Mouse (Mus musculus) heart, embryonic 14.5 days (tissue): ENCODE results near the gene Cacng7. TPM values are rescaled to one million over a fixed set of nuclear protein-coding genes. Genes with fewer than 3 reads are reported as not detected.

Source experiments
- ATAC-seq: fragments of 200-750 bp; cut with Nextera tagmentation; 2 replicates; pipeline ENCODE4 v1.8.0; 2017; ENCODE audit warnings: low read depth, moderate TSS enrichment; ENCODE audit not compliant: insufficient number of reproducible peaks, insufficient read depth, low FRiP score
- H3K27ac ChIP-seq, 2 experiments: fragments of 200-500 bp in 1 of 2; fragments of 300-500 bp in 1 of 2; sonication (generic) in 1 of 2; replicated peaks in 1 of 2; 2 replicates each; pipeline ENCODE4 v1.5.1; 2012 to 2014; ENCODE audit warnings: low read depth in 2 of 2, low read length in 2 of 2, control low read depth in 1 of 2, mild to moderate bottlenecking in 1 of 2, mixed read lengths in 1 of 2; ENCODE audit not compliant: control insufficient read depth in 1 of 2, insufficient read depth in 1 of 2
- H3K27me3 ChIP-seq: fragments of 300-500 bp; sonication (generic); 2 replicates; pipeline ENCODE4 v1.6.1; 2014; ENCODE audit warnings: mild to moderate bottlenecking, low read length, control low read depth; ENCODE audit not compliant: control insufficient read depth, insufficient read depth
- H3K36me3 ChIP-seq: fragments of 300-500 bp; sonication (generic); 2 replicates; pipeline ENCODE4 v1.6.1; 2014; ENCODE audit warnings: mild to moderate bottlenecking, control low read depth, low read length, mixed read lengths; ENCODE audit not compliant: control insufficient read depth, insufficient read depth
- H3K4me1 ChIP-seq, 2 experiments: fragments of 200-500 bp in 1 of 2; fragments of 300-500 bp in 1 of 2; sonication (generic) in 1 of 2; 2 replicates each; pipeline ENCODE4 v1.6.1; 2012 to 2014; ENCODE audit warnings: low read length in 2 of 2, control low read depth in 1 of 2, mixed read lengths in 1 of 2; ENCODE audit not compliant: control insufficient read depth in 2 of 2, insufficient read depth in 2 of 2
- H3K4me2 ChIP-seq: fragments of 300-500 bp; sonication (generic); 2 replicates; pipeline ENCODE4 v1.6.1; 2014; ENCODE audit warnings: mild to moderate bottlenecking, low read length
- H3K4me3 ChIP-seq, 2 experiments: fragments of 200-500 bp in 1 of 2; fragments of 300-500 bp in 1 of 2; sonication (generic) in 1 of 2; 2 replicates each; pipeline ENCODE4 v1.5.1; 2012 to 2014; ENCODE audit warnings: low read length in 2 of 2, mild to moderate bottlenecking in 2 of 2, control low read depth in 1 of 2, low read depth in 1 of 2, moderate library complexity in 1 of 2; ENCODE audit not compliant: control insufficient read depth in 1 of 2, insufficient read depth in 1 of 2
- H3K9ac ChIP-seq: fragments of 300-500 bp; sonication (generic); 2 replicates; pipeline ENCODE4 v1.6.1; 2014; ENCODE audit warnings: mild to moderate bottlenecking, low read length
- H3K9me3 ChIP-seq: fragments of 300-500 bp; sonication (generic); 2 replicates; pipeline ENCODE4 v1.6.1; 2016; ENCODE audit warnings: low read length, control low read depth; ENCODE audit not compliant: control insufficient read depth
- WGBS: fragments of 180-500 bp; shearing (Covaris S2); extraction: QIAGEN DNeasy Blood & Tissue Kit; methylation state at CpG from one replicate; pipeline ENCODE4 v1.1.7; 2014; 5-methylcytosine and 5-hydroxymethylcytosine counted together
- polyA plus RNA-seq: library from polyadenylated mRNA; unstranded; fragments of >200 nt; fragmentation: Nextera tagmentation; extraction: Ambion mirVana; gene quantifications from 2 replicates; pipeline ENCODE4 v1.2.1, GENCODE M21; 2014

Cacng7 gene
- polyA plus RNA-seq, 1 experiment from 2014 or later, result 0.39 TPM

DNA sequence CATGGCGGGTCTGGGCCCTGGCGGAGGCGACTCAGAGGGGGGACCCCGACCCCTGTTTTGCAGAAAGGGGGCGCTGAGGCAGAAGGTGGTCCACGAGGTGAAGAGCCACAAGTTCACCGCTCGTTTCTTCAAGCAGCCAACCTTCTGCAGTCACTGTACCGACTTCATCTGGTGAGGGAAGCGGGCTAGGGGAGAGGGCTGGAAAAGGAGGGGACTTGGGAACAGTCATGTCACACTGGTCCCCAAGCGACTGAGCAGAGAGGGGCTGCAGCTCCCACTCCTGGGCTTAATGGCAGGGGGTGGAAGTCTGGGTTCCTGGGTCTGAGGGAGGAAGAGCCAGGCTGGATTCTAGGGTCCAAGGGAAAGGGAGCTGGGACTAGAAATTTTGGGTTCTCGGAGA, 29.0 kb upstream of the Cacng7 start:
- no peaks in the 10 kb centered on the region for H3K9me3 ChIP-seq
- no peak overlapping the region for H3K27ac ChIP-seq
- H3K9ac ChIP-seq, result peak overlapping the region; percentile 18
- 9% methylated on average over 12 of the region's 12 CpGs for WGBS
- H3K4me1 ChIP-seq, result peaks cover 7 to 22% of the 10 kb centered on the region in 2 experiments
- ATAC-seq, result no peak
- peak overlapping the region; percentile 83 for H3K4me2 ChIP-seq
- peak overlapping the region; percentile 32 to 42 for H3K4me3 ChIP-seq
- H3K27me3 ChIP-seq, result peaks cover 22% of the 10 kb centered on the region
- peaks cover 16% of the 10 kb centered on the region for H3K36me3 ChIP-seq

- H3K36me3 ChIP-seq, result peaks cover 11% of the 10 kb centered on the region
- ATAC-seq, result no peak
- peaks cover 22% of the 10 kb centered on the region for H3K27me3 ChIP-seq
- H3K9me3 ChIP-seq, result no peaks in the 10 kb centered on the region
- H3K4me3 ChIP-seq, result no peak overlapping the region
- H3K4me1 ChIP-seq, result peaks cover 7 to 18% of the 10 kb centered on the region in 2 experiments
- 0 out of 2 replicates have a peak overlapping the region, but pooled peaks have one; percentile 83 for H3K4me2 ChIP-seq
- WGBS, result 3% methylated on average over 10 of the region's 10 CpGs
- H3K9ac ChIP-seq, result no peak overlapping the region
- H3K27ac ChIP-seq, result no peak overlapping the region
Observed at GRCm38 (mm10) chr7:3304298-3304697, 28.5 kb upstream of the Cacng7 start.

DNA sequence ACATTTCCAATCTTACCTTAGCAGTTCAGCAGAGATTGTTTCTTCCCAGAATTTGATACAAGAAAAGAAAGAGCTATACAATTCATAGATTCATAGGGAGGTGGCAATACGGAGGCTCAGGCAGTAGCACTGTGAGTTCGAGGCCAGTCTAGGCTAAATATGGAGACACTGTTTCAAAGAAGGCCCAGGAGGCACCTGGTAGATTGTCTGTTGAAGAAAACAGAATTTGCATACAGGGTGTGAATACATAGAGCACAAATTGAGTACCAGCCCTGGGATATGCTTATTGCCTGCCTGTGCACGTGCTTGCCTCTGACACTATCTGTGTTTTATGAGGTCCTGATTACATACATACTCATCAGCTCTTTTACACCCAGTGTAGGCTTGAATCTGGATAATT, 26.4 kb upstream of the Cacng7 start:
- Histone ChIP-seq H3K27ac (no peak overlapping the region), H3K9me3 (peaks cover 5% of the 10 kb centered on the region; the same call in 1 of the 2 replicates), H3K27me3 (peaks cover 22% of the 10 kb centered on the region), H3K4me3 (no peak overlapping the region), H3K9ac (no peak overlapping the region), H3K36me3 (no peaks in the 10 kb centered on the region), H3K4me2 (no peak overlapping the region), H3K4me1 (peaks cover 7 to 13% of the 10 kb centered on the region in 2 experiments)
- ATAC-seq, result no peak
- 74% methylated on average over 3 of the region's 3 CpGs for WGBS

GRCm38 (mm10) chr7:3308646-3309045, 24.1 kb upstream of the Cacng7 start:
- Histone ChIP-seq H3K4me2 (no peak overlapping the region), H3K27me3 (peaks cover 21% of the 10 kb centered on the region), H3K9ac (no peak overlapping the region), H3K9me3 (peaks cover 5% of the 10 kb centered on the region; the same call in 1 of the 2 replicates), H3K27ac (no peak overlapping the region), H3K36me3 (no peaks in the 10 kb centered on the region), H3K4me1 (peaks cover 0 to 3% of the 10 kb centered on the region in 2 experiments; a peak in 2 of 4 replicates), H3K4me3 (no peak overlapping the region)
- 66% methylated on average over 4 of the region's 4 CpGs for WGBS
- ATAC-seq, result no peak

DNA sequence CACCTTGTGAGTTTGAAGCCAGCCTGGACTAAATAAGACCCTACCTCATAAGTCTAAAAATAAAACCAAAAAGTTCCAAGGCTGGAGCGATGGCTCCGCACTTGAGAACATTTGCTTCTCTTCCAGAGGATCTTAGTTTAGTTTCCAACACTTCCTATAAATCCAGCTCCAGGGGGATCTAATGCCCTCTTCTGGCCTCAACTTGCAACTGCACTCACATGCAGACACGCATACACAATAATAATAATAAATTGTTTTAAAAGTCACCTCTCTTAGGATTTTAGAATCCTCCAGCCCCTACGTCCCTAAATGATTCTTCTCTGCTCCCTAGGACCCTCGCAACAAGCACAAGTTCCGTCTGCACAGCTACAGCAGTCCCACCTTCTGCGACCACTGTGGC, 22.5 kb upstream of the Cacng7 start:
- Histone ChIP-seq H3K9me3 (peaks cover 5% of the 10 kb centered on the region; the same call in 1 of the 2 replicates), H3K9ac (no peak overlapping the region), H3K36me3 (no peaks in the 10 kb centered on the region), H3K27ac (no peak overlapping the region), H3K27me3 (peaks cover 10% of the 10 kb centered on the region), H3K4me3 (no peak overlapping the region), H3K4me2 (no peak overlapping the region), H3K4me1 (no peaks in the 10 kb centered on the region)
- ATAC-seq, result no peak
- 94% methylated on average over 7 of the region's 7 CpGs for WGBS

DNA sequence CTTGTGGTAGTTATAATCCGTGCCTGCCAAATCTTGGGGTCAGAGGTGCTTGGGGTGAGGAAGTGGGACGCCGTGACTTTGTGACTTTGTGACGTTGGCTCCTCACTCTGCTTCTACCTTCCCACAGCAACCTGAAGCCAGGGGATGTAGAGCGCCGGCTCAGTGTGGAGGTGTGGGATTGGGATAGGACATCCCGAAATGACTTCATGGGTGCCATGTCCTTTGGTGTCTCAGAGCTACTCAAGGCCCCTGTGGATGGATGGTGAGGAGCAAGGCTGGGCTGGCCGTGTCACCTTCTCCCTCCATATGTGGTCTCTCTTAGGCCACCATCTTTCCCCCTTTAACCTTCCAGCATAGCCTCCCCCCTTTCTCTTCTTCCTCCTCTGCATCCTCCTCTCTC, 19.2 kb upstream of the Cacng7 start:
- no peak overlapping the region for H3K9ac ChIP-seq
- ATAC-seq, result no peak
- H3K27ac ChIP-seq, result no peak overlapping the region
- no peaks in the 10 kb centered on the region for H3K27me3 ChIP-seq
- WGBS, result 73% methylated on average over 8 of the region's 8 CpGs
- no peaks in the 10 kb centered on the region; a peak in 1 of 4 replicates for H3K4me1 ChIP-seq
- H3K4me2 ChIP-seq, result no peak overlapping the region
- H3K9me3 ChIP-seq, result peaks cover 5% of the 10 kb centered on the region; the same call in 1 of the 2 replicates
- H3K36me3 ChIP-seq, result no peaks in the 10 kb centered on the region
- no peak overlapping the region for H3K4me3 ChIP-seq

- H3K36me3 ChIP-seq, result no peaks in the 10 kb centered on the region
- no peaks in the 10 kb centered on the region; a peak in 1 of 4 replicates for H3K4me1 ChIP-seq
- no peak overlapping the region for H3K9ac ChIP-seq
- peaks cover 5% of the 10 kb centered on the region; the same call in 1 of the 2 replicates for H3K9me3 ChIP-seq
- H3K4me3 ChIP-seq, result no peak overlapping the region
- no peak for ATAC-seq
- H3K4me2 ChIP-seq, result no peak overlapping the region
- H3K27me3 ChIP-seq, result no peaks in the 10 kb centered on the region
- WGBS, result 64% methylated on average over 5 of the region's 5 CpGs
- no peak overlapping the region for H3K27ac ChIP-seq
Observed at GRCm38 (mm10) chr7:3314121-3314520, 18.6 kb upstream of the Cacng7 start.

DNA sequence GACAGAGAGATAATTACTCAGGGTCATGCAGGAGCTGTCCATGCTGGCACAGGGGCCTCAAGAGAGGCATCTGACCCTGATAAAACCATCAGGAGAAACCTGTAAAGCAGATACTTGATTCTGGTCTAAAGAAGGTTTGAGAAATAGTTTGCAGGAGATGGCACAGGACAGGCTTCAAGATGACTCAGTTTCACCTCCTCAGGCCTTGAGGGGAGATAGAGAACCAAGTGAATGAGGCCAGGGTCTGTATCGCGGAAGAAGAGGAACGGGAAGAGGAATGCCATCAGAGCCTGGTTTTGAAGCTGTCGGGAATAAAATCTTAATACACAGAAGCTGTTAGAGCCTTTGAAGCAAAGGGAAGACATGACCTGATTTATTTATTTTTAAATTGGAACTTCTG, 15.1 kb upstream of the Cacng7 start:
- no peak overlapping the region for H3K9ac ChIP-seq
- H3K4me3 ChIP-seq, result no peak overlapping the region
- H3K4me1 ChIP-seq, result no peaks in the 10 kb centered on the region; a peak in 1 of 4 replicates
- no peaks in the 10 kb centered on the region for H3K27me3 ChIP-seq
- H3K4me2 ChIP-seq, result no peak overlapping the region
- H3K27ac ChIP-seq, result no peak overlapping the region
- WGBS, result 30% methylated on average over 4 of the region's 4 CpGs
- ATAC-seq, result no peak
- H3K36me3 ChIP-seq, result no peaks in the 10 kb centered on the region
- H3K9me3 ChIP-seq, result no peaks in the 10 kb centered on the region
